ENCODE assay signal across 9 mouse cellular contexts in genomic region chr6:15719919-15720318, GRCm38 (mm10). TPM values are rescaled to one million over a fixed set of nuclear protein-coding genes. Genes with fewer than 3 reads are reported as not detected.
DNase-seq lines count a peak whose midpoint lies in the region; ATAC-seq and TF ChIP-seq lines count a peak whose summit lies in the region.
"Had no signal": no experiment of that assay in that cellular context is flagged by ENCODE, and none has a peak within 500 bp of the region (broad histone marks: within the 10 kb centered on the region; RNA-seq: fewer than 3 reads in every experiment).

No protein-coding gene starts in this region.

- WGBS in kidney, embryonic 15.5 days: 68% methylated on average over 6 of the region's 6 CpGs
- WGBS in embryonic facial prominence, embryonic 11.5 days: 59% methylated on average over 6 of the region's 6 CpGs
- WGBS in limb, embryonic 12.5 days: 30% methylated on average over 6 of the region's 6 CpGs
- 75% methylated on average over 6 of the region's 6 CpGs for WGBS in heart, embryonic 10.5 days

- ATAC-seq in kidney, embryonic 15.5 days (replicated peaks; ENCODE audit: low FRiP score): no peak
- no peak for ATAC-seq in embryonic facial prominence, embryonic 11.5 days (replicated peaks; ENCODE audit: insufficient number of reproducible peaks, low FRiP score, low TSS enrichment, low read depth)
- ATAC-seq in limb, embryonic 12.5 days (ENCODE audit: insufficient number of reproducible peaks, insufficient read depth, low FRiP score, low TSS enrichment, low read depth): 0 out of 2 replicates have a peak, but pooled peaks have one; percentile 30

- H3K4me2 ChIP-seq in kidney, embryonic 15.5 days: peak overlapping the region; percentile 85
- H3K4me2 ChIP-seq in CH12.LX (ENCODE audit: insufficient read depth, low read depth, poor library complexity, severe bottlenecking): no peak overlapping the region
- H3K4me2 ChIP-seq in embryonic facial prominence, embryonic 11.5 days (ENCODE audit: low read depth, low read length): no peak overlapping the region
- peak overlapping the region; percentile 83 for H3K4me2 ChIP-seq in limb, embryonic 12.5 days

- no peaks in the 10 kb centered on the region for H3K9me3 ChIP-seq in kidney, embryonic 15.5 days (replicated peaks)
- no peaks in the 10 kb centered on the region for H3K9me3 ChIP-seq in CH12.LX (replicated peaks; ENCODE audit: low read length)
- no peaks in the 10 kb centered on the region for H3K9me3 ChIP-seq in embryonic facial prominence, embryonic 11.5 days (replicated peaks; ENCODE audit: control insufficient read depth, low read length)
- no peaks in the 10 kb centered on the region for H3K9me3 ChIP-seq in limb, embryonic 12.5 days
- H3K9me3 ChIP-seq in heart, embryonic 10.5 days: no peaks in the 10 kb centered on the region
- H3K9me3 ChIP-seq: neural tube, embryonic 15.5 days had no signal

- dilution Hi-C loops in CH12.LX (cut with MboI; ENCODE audit: extremely low pct_ligation_motif_present, extremely low pct_unique_long_range_greater_than_20kb, low sequenced_read_pairs): no loop called here

- no peak for DNase-seq in kidney, adult 18-20 months
- DNase-seq in CH12.LX (ENCODE audit: extremely low read depth): no peak
- DNase-seq in embryonic facial prominence, embryonic 11.5 days (ENCODE audit: low spot score): peak; percentile 38
- DNase-seq in cerebellum, postnatal 4 days (ENCODE audit: low spot score in 2 of 2): no peak
- DNase-seq in heart, embryonic 10.5 days (ENCODE audit: low spot score): no peak
- no peak for DNase-seq in urinary bladder, postnatal 4 days (ENCODE audit: low spot score in 2 of 2)

- H3K4me3 ChIP-seq in kidney, embryonic 15.5 days (replicated peaks): 0 out of 2 replicates have a peak overlapping the region, but pooled peaks have one; percentile 75
- no peak overlapping the region for H3K4me3 ChIP-seq in CH12.LX (replicated peaks in 1 of 3; ENCODE audit: low read depth in 2 of 3, low read length in 2 of 3, poor library complexity in 1 of 3)
- H3K4me3 ChIP-seq in embryonic facial prominence, embryonic 11.5 days (ENCODE audit: low read depth, low read length): no peak overlapping the region
- no peak overlapping the region for H3K4me3 ChIP-seq in limb, embryonic 12.5 days (replicated peaks)
- no peak overlapping the region for H3K4me3 ChIP-seq in heart, embryonic 10.5 days

- peak overlapping the region; percentile 78; the same call in 1 of the 2 replicates for H3K27ac ChIP-seq in kidney, embryonic 15.5 days
- H3K27ac ChIP-seq in CH12.LX (ENCODE audit: insufficient read depth, low read depth): no peak overlapping the region
- H3K27ac ChIP-seq in embryonic facial prominence, embryonic 11.5 days (replicated peaks; ENCODE audit: low read depth, low read length): no peak overlapping the region
- no peak overlapping the region for H3K27ac ChIP-seq in limb, embryonic 12.5 days
- H3K27ac ChIP-seq in heart, embryonic 10.5 days: no peak overlapping the region
- H3K27ac ChIP-seq: neural tube, embryonic 15.5 days had no signal

- no peak for TF ChIP-seq RAD21 in CH12.LX (IDR thresholded peaks at IDR 0.05; ENCODE audit: low read depth, low read length)

- TF ChIP-seq POLR2A in CH12.LX (IDR thresholded peaks at IDR 0.05; ENCODE audit: low read depth, low read length): no peak

- TF ChIP-seq EP300 in CH12.LX (IDR thresholded peaks at IDR 0.05; ENCODE audit: low read length): no peak

- TF ChIP-seq CTCF in CH12.LX (conservative IDR thresholded peaks at IDR 0.05 in 1 of 2, IDR thresholded peaks at IDR 0.05 in 1 of 2; ENCODE audit: low read depth in 2 of 2, low read length in 2 of 2): no peak

- H3K9ac ChIP-seq in kidney, embryonic 15.5 days: no peak overlapping the region
- H3K9ac ChIP-seq in CH12.LX (ENCODE audit: insufficient read depth, low read depth): peak overlapping the region; percentile 79; the same call in 1 of the 2 replicates
- H3K9ac ChIP-seq in embryonic facial prominence, embryonic 11.5 days (replicated peaks; ENCODE audit: low read length): no peak overlapping the region
- no peak overlapping the region for H3K9ac ChIP-seq in limb, embryonic 12.5 days (replicated peaks)

- no peaks in the 10 kb centered on the region for H3K36me3 ChIP-seq in kidney, embryonic 15.5 days
- peaks cover 3 to 14% of the 10 kb centered on the region in 2 experiments for H3K36me3 ChIP-seq in CH12.LX (replicated peaks in 1 of 2; ENCODE audit: control insufficient read depth in 1 of 2, insufficient read depth in 1 of 2, low read length in 1 of 2)
- no peaks in the 10 kb centered on the region for H3K36me3 ChIP-seq in embryonic facial prominence, embryonic 11.5 days (replicated peaks; ENCODE audit: control insufficient read depth, insufficient read depth, low read depth, low read length)
- no peaks in the 10 kb centered on the region for H3K36me3 ChIP-seq in limb, embryonic 12.5 days
- no peaks in the 10 kb centered on the region for H3K36me3 ChIP-seq in heart, embryonic 10.5 days
- H3K36me3 ChIP-seq: neural tube, embryonic 15.5 days had no signal

- in situ Hi-C loops in CH12.LX (cut with MboI; ENCODE audit: low pct_ligation_motif_present, low pct_unique_long_range_greater_than_20kb, low sequenced_read_pairs): no loop called here

- H3K79me2 ChIP-seq in CH12.LX (replicated peaks; ENCODE audit: control insufficient read depth, extremely low read depth, insufficient read depth, poor library complexity, severe bottlenecking): peaks cover 8% of the 10 kb centered on the region; the same call in 1 of the 2 replicates

- H3K4me1 ChIP-seq in kidney, embryonic 15.5 days: 0 out of 2 replicates have a peak, but pooled peaks cover 15% of the 10 kb centered on the region
- H3K4me1 ChIP-seq in CH12.LX (ENCODE audit: control insufficient read depth in 1 of 2, insufficient read depth in 2 of 2): peaks cover 3 to 15% of the 10 kb centered on the region in 2 experiments; a peak in 3 of 4 replicates
- H3K4me1 ChIP-seq in embryonic facial prominence, embryonic 11.5 days (ENCODE audit: control insufficient read depth, insufficient read depth, low read length): no peaks in the 10 kb centered on the region; the same call in 1 of the 2 replicates
- peaks cover 27% of the 10 kb centered on the region for H3K4me1 ChIP-seq in limb, embryonic 12.5 days (replicated peaks)
- H3K4me1 ChIP-seq in heart, embryonic 10.5 days: peaks cover 6% of the 10 kb centered on the region; the same call in 1 of the 2 replicates

- H3K27me3 ChIP-seq in kidney, embryonic 15.5 days: no peaks in the 10 kb centered on the region
- H3K27me3 ChIP-seq in CH12.LX (replicated peaks): no peaks in the 10 kb centered on the region
- H3K27me3 ChIP-seq in embryonic facial prominence, embryonic 11.5 days (ENCODE audit: control insufficient read depth, insufficient read depth, low read length): no peaks in the 10 kb centered on the region
- H3K27me3 ChIP-seq in limb, embryonic 12.5 days: no peaks in the 10 kb centered on the region
- no peaks in the 10 kb centered on the region for H3K27me3 ChIP-seq in heart, embryonic 10.5 days (ENCODE audit: insufficient read depth, poor library complexity, severe bottlenecking)

TF ChIP-seq in CH12.LX, 34 proteins besides CTCF, POLR2A, EP300 and RAD21:
- TF ChIP-seq NRF1 (IDR thresholded peaks at IDR 0.05; ENCODE audit: low read depth, low read length): no peak
- no peak for TF ChIP-seq MAX (IDR thresholded peaks at IDR 0.05; ENCODE audit: low read length)
- no peak for TF ChIP-seq JUND (conservative IDR thresholded peaks at IDR 0.05; ENCODE audit: low read depth, low read length)

RNA-seq across cellular contexts. Expression of gene Mdfic, which starts 0.5 kb away (rescaled TPM):
- polyA plus RNA-seq in kidney, embryonic 15.5 days (2015; fragmentation: Nextera tagmentation; extraction: Ambion mirVana): 5.1 and 5.8 TPM in 2 replicates
- 10.5 and 14.1 TPM in 2 replicates for total RNA-seq in CH12.LX (2012; rRNA removed)
- total RNA-seq in CH12.LX (2014; rRNA removed): 14.7 and 15.1 TPM in 2 replicates
- polyA plus RNA-seq in CH12.LX (2012; ENCODE audit: insufficient read length, low read depth): 8.3 and 8.9 TPM in 2 replicates
- 8.5 and 9.9 TPM in 2 replicates for polyA plus RNA-seq in embryonic facial prominence, embryonic 11.5 days (2014; fragmentation: Nextera tagmentation; extraction: Ambion mirVana)
- polyA plus RNA-seq in limb, embryonic 12.5 days (2016; fragmentation: Nextera tagmentation; extraction: Ambion mirVana): 7.4 and 8.8 TPM in 2 replicates
- polyA plus RNA-seq in heart, embryonic 10.5 days (2016; fragmentation: Nextera tagmentation; extraction: Ambion mirVana): 4.9 and 6.3 TPM in 2 replicates

Comparison
In these comparisons a context has a peak if more than half of its experiments do, and no peak if none do; other contexts are left out.
1. H3K4me2 ChIP-seq: peak in kidney, embryonic 15.5 days (single experiment) and limb, embryonic 12.5 days (single experiment); none in CH12.LX (single experiment) and embryonic facial prominence, embryonic 11.5 days (single experiment).